Mouse (Mus musculus): ENCODE measurements around the gene Iqcj. TPM values are rescaled to one million over a fixed set of nuclear protein-coding genes. Genes with fewer than 3 reads are reported as not detected.

The Iqcj gene
- polyA plus RNA-seq, 1 experiment from 2014 or later = 0.13 TPM

- H3K27ac ChIP-seq = no peak overlapping the region
- H3K9ac ChIP-seq = no peak overlapping the region
- H3K4me2 ChIP-seq (replicated peaks) = no peak overlapping the region
- H3K4me1 ChIP-seq = no peaks in the 10 kb centered on the region
- no peak overlapping the region for H3K4me3 ChIP-seq
- no peaks in the 10 kb centered on the region for H3K36me3 ChIP-seq
- no peaks in the 10 kb centered on the region for H3K9me3 ChIP-seq
- 32% methylated on average over 3 of the region's 3 CpGs for WGBS
- ATAC-seq (ENCODE audit: insufficient number of reproducible peaks, insufficient read depth, low FRiP score, low TSS enrichment) = no peak
- H3K27me3 ChIP-seq = no peaks in the 10 kb centered on the region
Observed at GRCm38 (mm10) chr3:67960133-67960532, 68.1 kb downstream of the Iqcj start.

- no peaks in the 10 kb centered on the region for H3K36me3 ChIP-seq
- no peak overlapping the region for H3K4me2 ChIP-seq (replicated peaks)
- no peaks in the 10 kb centered on the region for H3K27me3 ChIP-seq
- H3K4me3 ChIP-seq = no peak overlapping the region
- H3K9ac ChIP-seq = no peak overlapping the region
- no peaks in the 10 kb centered on the region for H3K9me3 ChIP-seq
- H3K4me1 ChIP-seq = no peaks in the 10 kb centered on the region
- H3K27ac ChIP-seq = no peak overlapping the region
- ATAC-seq (ENCODE audit: insufficient number of reproducible peaks, insufficient read depth, low FRiP score, low TSS enrichment) = no peak
Observed at GRCm38 (mm10) chr3:67960727-67961126, 68.7 kb downstream of the Iqcj start.

- Histone ChIP-seq H3K9ac (no peak overlapping the region), H3K4me1 (no peaks in the 10 kb centered on the region), H3K27me3 (no peaks in the 10 kb centered on the region), H3K27ac (no peak overlapping the region), H3K4me3 (no peak overlapping the region), H3K9me3 (no peaks in the 10 kb centered on the region), H3K4me2 (replicated peaks) (no peak overlapping the region), H3K36me3 (no peaks in the 10 kb centered on the region)
- no peak for ATAC-seq (ENCODE audit: insufficient number of reproducible peaks, insufficient read depth, low FRiP score, low TSS enrichment)
- WGBS = 88% methylated on average over 6 of the region's 6 CpGs
Observed at GRCm38 (mm10) chr3:67961934-67962639, 70.1 kb downstream of the Iqcj start.

- WGBS = 86% methylated on average over 2 of the region's 2 CpGs
- no peak for ATAC-seq (ENCODE audit: insufficient number of reproducible peaks, insufficient read depth, low FRiP score, low TSS enrichment)
- no peak overlapping the region for H3K4me3 ChIP-seq
Observed at GRCm38 (mm10) chr3:67974340-67974998, 82.4 kb downstream of the Iqcj start.

GRCm38 (mm10) chr3:67980006-67980405 is 88.0 kb downstream of the Iqcj start:
- Histone ChIP-seq H3K4me1 (peaks cover 5% of the 10 kb centered on the region; the same call in 1 of the 2 replicates), H3K9me3 (no peaks in the 10 kb centered on the region), H3K27me3 (no peaks in the 10 kb centered on the region), H3K4me2 (replicated peaks) (no peak overlapping the region), H3K36me3 (no peaks in the 10 kb centered on the region), H3K9ac (no peak overlapping the region), H3K4me3 (no peak overlapping the region), H3K27ac (no peak overlapping the region)
- 80% methylated on average over 1 of the region's 1 CpGs for WGBS
- ATAC-seq (ENCODE audit: insufficient number of reproducible peaks, insufficient read depth, low FRiP score, low TSS enrichment) = no peak

More at GRCm38 (mm10) chr3:67974340-67974998, 82.4 kb downstream of the Iqcj start:
- Histone ChIP-seq H3K27ac (no peak overlapping the region), H3K9me3 (no peaks in the 10 kb centered on the region), H3K36me3 (no peaks in the 10 kb centered on the region), H3K4me2 (replicated peaks) (no peak overlapping the region), H3K9ac (no peak overlapping the region), H3K4me1 (no peaks in the 10 kb centered on the region), H3K27me3 (no peaks in the 10 kb centered on the region)

- H3K4me1 ChIP-seq = peaks cover 5% of the 10 kb centered on the region; the same call in 1 of the 2 replicates
- no peak overlapping the region for H3K27ac ChIP-seq
- no peak overlapping the region for H3K9ac ChIP-seq
- H3K27me3 ChIP-seq = no peaks in the 10 kb centered on the region
- no peak overlapping the region for H3K4me2 ChIP-seq (replicated peaks)
- WGBS = 20% methylated on average over 12 of the region's 12 CpGs
- no peak for ATAC-seq (ENCODE audit: insufficient number of reproducible peaks, insufficient read depth, low FRiP score, low TSS enrichment)
- H3K9me3 ChIP-seq = no peaks in the 10 kb centered on the region
- H3K36me3 ChIP-seq = no peaks in the 10 kb centered on the region
- no peak overlapping the region for H3K4me3 ChIP-seq
Observed at GRCm38 (mm10) chr3:67983329-67983728, 91.3 kb downstream of the Iqcj start.

- Histone ChIP-seq H3K9me3 (no peaks in the 10 kb centered on the region), H3K4me2 (replicated peaks) (no peak overlapping the region), H3K36me3 (no peaks in the 10 kb centered on the region), H3K4me1 (no peaks in the 10 kb centered on the region), H3K4me3 (no peak overlapping the region), H3K9ac (no peak overlapping the region), H3K27me3 (no peaks in the 10 kb centered on the region), H3K27ac (no peak overlapping the region)
- ATAC-seq (ENCODE audit: insufficient number of reproducible peaks, insufficient read depth, low FRiP score, low TSS enrichment) = no peak
- 78% methylated on average over 4 of the region's 4 CpGs for WGBS
Observed at GRCm38 (mm10) chr3:68002415-68002814, 110.4 kb downstream of the Iqcj start.

- Histone ChIP-seq H3K4me3 (no peak overlapping the region), H3K27ac (no peak overlapping the region), H3K4me1 (no peaks in the 10 kb centered on the region), H3K9ac (no peak overlapping the region), H3K4me2 (replicated peaks) (no peak overlapping the region), H3K9me3 (no peaks in the 10 kb centered on the region), H3K36me3 (no peaks in the 10 kb centered on the region), H3K27me3 (no peaks in the 10 kb centered on the region)
- no peak for ATAC-seq (ENCODE audit: insufficient number of reproducible peaks, insufficient read depth, low FRiP score, low TSS enrichment)
Observed at GRCm38 (mm10) chr3:68012342-68012741, 120.3 kb downstream of the Iqcj start.

- ATAC-seq (ENCODE audit: insufficient number of reproducible peaks, insufficient read depth, low FRiP score, low TSS enrichment) = no peak
- 31% methylated on average over 1 of the region's 1 CpGs for WGBS
Observed at GRCm38 (mm10) chr3:68015786-68016185, 123.8 kb downstream of the Iqcj start.

GRCm38 (mm10) chr3:68019401-68019800 is 127.4 kb downstream of the Iqcj start:
- 54% methylated on average over 4 of the region's 4 CpGs for WGBS
- no peak for ATAC-seq (ENCODE audit: insufficient number of reproducible peaks, insufficient read depth, low FRiP score, low TSS enrichment)
- Histone ChIP-seq H3K4me3 (no peak overlapping the region), H3K36me3 (no peaks in the 10 kb centered on the region), H3K9ac (no peak overlapping the region), H3K4me1 (no peaks in the 10 kb centered on the region), H3K9me3 (no peaks in the 10 kb centered on the region), H3K27ac (no peak overlapping the region), H3K27me3 (no peaks in the 10 kb centered on the region), H3K4me2 (replicated peaks) (no peak overlapping the region)

More at GRCm38 (mm10) chr3:68015786-68016185, 123.8 kb downstream of the Iqcj start:
- Histone ChIP-seq H3K4me2 (replicated peaks) (no peak overlapping the region), H3K36me3 (no peaks in the 10 kb centered on the region), H3K9ac (no peak overlapping the region), H3K4me1 (no peaks in the 10 kb centered on the region), H3K27ac (no peak overlapping the region), H3K4me3 (no peak overlapping the region), H3K27me3 (no peaks in the 10 kb centered on the region), H3K9me3 (no peaks in the 10 kb centered on the region)

- no peak for ATAC-seq (ENCODE audit: insufficient number of reproducible peaks, insufficient read depth, low FRiP score, low TSS enrichment)
- H3K9me3 ChIP-seq = no peaks in the 10 kb centered on the region
- WGBS = 63% methylated on average over 3 of the region's 3 CpGs
- no peaks in the 10 kb centered on the region for H3K27me3 ChIP-seq
- no peak overlapping the region for H3K4me3 ChIP-seq
- no peaks in the 10 kb centered on the region for H3K4me1 ChIP-seq
- no peak overlapping the region for H3K9ac ChIP-seq
- H3K27ac ChIP-seq = no peak overlapping the region
- H3K36me3 ChIP-seq = no peaks in the 10 kb centered on the region
- H3K4me2 ChIP-seq (replicated peaks) = no peak overlapping the region
Observed at GRCm38 (mm10) chr3:68036097-68036496, 144.1 kb downstream of the Iqcj start.

GRCm38 (mm10) chr3:68042951-68043350 is 150.9 kb downstream of the Iqcj start:
- H3K36me3 ChIP-seq = no peaks in the 10 kb centered on the region
- 87% methylated on average over 2 of the region's 2 CpGs for WGBS
- ATAC-seq (ENCODE audit: insufficient number of reproducible peaks, insufficient read depth, low FRiP score, low TSS enrichment) = no peak
- no peak overlapping the region for H3K9ac ChIP-seq
- H3K4me1 ChIP-seq = no peaks in the 10 kb centered on the region
- no peaks in the 10 kb centered on the region for H3K9me3 ChIP-seq
- H3K4me2 ChIP-seq (replicated peaks) = no peak overlapping the region
- H3K27ac ChIP-seq = no peak overlapping the region
- no peak overlapping the region for H3K4me3 ChIP-seq
- H3K27me3 ChIP-seq = no peaks in the 10 kb centered on the region

All from embryonic facial prominence, embryonic 12.5 days (tissue).